Mouse (Mus musculus): ENCODE measurements at regions not wholly inside any gene's neighbourhood (a gene's known extent, or its start where the extent isn't known, plus 50 kb on each side); places are given as distances from the start of the nearest gene placed in this dataset.

GRCm38 (mm10) chr2:179192906-179193496 lies 249.2 kb upstream of the Cdh4 start:
- TF ChIP-seq POLR2A (IDR thresholded peaks at IDR 0.05; ENCODE audit: insufficient read depth, low read depth, low read length) (no peak), CTCF (IDR thresholded peaks at IDR 0.05; ENCODE audit: insufficient read depth, low read depth, low read length) (no peak)
